Mouse (Mus musculus) forebrain, embryonic 14.5 days (tissue): ENCODE measurements at regions not wholly inside any gene's neighbourhood (a gene's known extent, or its start where the extent isn't known, plus 50 kb on each side); places are given as distances from the start of the nearest gene placed in this dataset.

Source experiments
- ATAC-seq: fragments of 200-750 bp; cut with Nextera tagmentation; 2 replicates; pipeline ENCODE4 v1.8.0; 2017; ENCODE audit warnings: mild to moderate bottlenecking, moderate library complexity
- DNase-seq: peaks from one replicate; pipeline ENCODE4 v3.0.0-alpha.2; 2015; ENCODE audit warnings: low spot score
- H3K27ac ChIP-seq: fragments of 300-500 bp; sonication (generic); 2 replicates; pipeline ENCODE4 v1.5.1; 2014; ENCODE audit warnings: low read depth, mild to moderate bottlenecking, control low read depth, low read length, moderate library complexity
- H3K27me3 ChIP-seq: fragments of 300-500 bp; sonication (generic); replicated peaks from 2 replicates; pipeline ENCODE4 v1.6.1; 2014; ENCODE audit warnings: low read length, control low read depth, mixed read lengths; ENCODE audit not compliant: control insufficient read depth, insufficient read depth
- H3K36me3 ChIP-seq: fragments of 300-500 bp; sonication (generic); 2 replicates; pipeline ENCODE4 v1.6.1; 2014; ENCODE audit warnings: low read length, control low read depth; ENCODE audit not compliant: control insufficient read depth, insufficient read depth
- H3K4me1 ChIP-seq: fragments of 300-500 bp; sonication (generic); 2 replicates; pipeline ENCODE4 v1.6.1; 2014; ENCODE audit warnings: antibody characterized with exemption, low read length, control low read depth; ENCODE audit not compliant: control insufficient read depth, insufficient read depth
- H3K4me2 ChIP-seq: fragments of 300-500 bp; sonication (generic); 2 replicates; pipeline ENCODE4 v1.6.1; 2014; ENCODE audit warnings: mild to moderate bottlenecking, control low read depth, low read length
- H3K4me3 ChIP-seq: fragments of 300-500 bp; sonication (generic); 2 replicates; pipeline ENCODE4 v1.5.1; 2014; ENCODE audit warnings: low read depth, low read length, control low read depth
- H3K9ac ChIP-seq: fragments of 300-500 bp; sonication (generic); 2 replicates; pipeline ENCODE4 v1.6.1; 2014; ENCODE audit warnings: mild to moderate bottlenecking, low read length, control low read depth, moderate library complexity
- H3K9me3 ChIP-seq: fragments of 300-500 bp; sonication (generic); replicated peaks from 2 replicates; pipeline ENCODE4 v1.6.1; 2016; ENCODE audit warnings: low read length, control low read depth, mixed read lengths; ENCODE audit not compliant: control insufficient read depth
- WGBS: fragments of 180-500 bp; shearing (Covaris S2); extraction: QIAGEN DNeasy Blood & Tissue Kit; methylation state at CpG from one replicate; pipeline ENCODE4 v1.1.7; 2014; 5-methylcytosine and 5-hydroxymethylcytosine counted together

GRCm38 (mm10) chr3:143722571-143722970 lies 482.4 kb downstream of the Lmo4 start:
- ATAC-seq (no peak), DNase-seq (peak; percentile 16)
- no peak overlapping the region for H3K4me2 ChIP-seq
- no peaks in the 10 kb centered on the region for H3K27me3 ChIP-seq
- 84% methylated on average over 2 of the region's 2 CpGs for WGBS
- H3K36me3 ChIP-seq, result no peaks in the 10 kb centered on the region
- H3K4me1 ChIP-seq, result no peaks in the 10 kb centered on the region
- H3K4me3 ChIP-seq, result no peak overlapping the region
- H3K27ac ChIP-seq, result no peak overlapping the region
- no peak overlapping the region for H3K9ac ChIP-seq
- no peaks in the 10 kb centered on the region for H3K9me3 ChIP-seq

- Histone ChIP-seq H3K4me1 (no peaks in the 10 kb centered on the region), H3K27ac (no peak overlapping the region), H3K36me3 (no peaks in the 10 kb centered on the region), H3K4me2 (no peak overlapping the region), H3K9ac (no peak overlapping the region), H3K4me3 (no peak overlapping the region), H3K9me3 (no peaks in the 10 kb centered on the region), H3K27me3 (no peaks in the 10 kb centered on the region)
- DNase-seq (no peak), ATAC-seq (no peak)
- 92% methylated on average over 3 of the region's 3 CpGs for WGBS
Observed at GRCm38 (mm10) chr3:143722082-143722481, 482.9 kb downstream of the Lmo4 start.

GRCm38 (mm10) chr3:143713183-143713582 lies 491.8 kb downstream of the Lmo4 start:
- Histone ChIP-seq H3K4me3 (no peak overlapping the region), H3K4me2 (no peak overlapping the region), H3K27ac (no peak overlapping the region), H3K36me3 (no peaks in the 10 kb centered on the region), H3K27me3 (no peaks in the 10 kb centered on the region), H3K9me3 (0 out of 2 replicates have a peak, but pooled peaks cover 4% of the 10 kb centered on the region), H3K9ac (no peak overlapping the region), H3K4me1 (no peaks in the 10 kb centered on the region)
- DNase-seq, result no peak
- 92% methylated on average over 2 of the region's 2 CpGs for WGBS
- no peak for ATAC-seq

- no peak for ATAC-seq
- no peaks in the 10 kb centered on the region for H3K36me3 ChIP-seq
- no peak overlapping the region for H3K4me3 ChIP-seq
- H3K9ac ChIP-seq, result no peak overlapping the region
- H3K4me2 ChIP-seq, result no peak overlapping the region
- no peak for DNase-seq
- no peaks in the 10 kb centered on the region for H3K27me3 ChIP-seq
- 0 out of 2 replicates have a peak, but pooled peaks cover 4% of the 10 kb centered on the region for H3K9me3 ChIP-seq
- WGBS, result 31% methylated on average over 16 of the region's 16 CpGs
- H3K4me1 ChIP-seq, result no peaks in the 10 kb centered on the region
- no peak overlapping the region for H3K27ac ChIP-seq
Observed at GRCm38 (mm10) chr3:143710805-143711469, 494.1 kb downstream of the Lmo4 start.

- no peak overlapping the region for H3K9ac ChIP-seq
- H3K4me3 ChIP-seq, result no peak overlapping the region
- DNase-seq, result no peak
- H3K4me1 ChIP-seq, result no peaks in the 10 kb centered on the region
- no peak for ATAC-seq
- no peaks in the 10 kb centered on the region for H3K36me3 ChIP-seq
- WGBS, result 85% methylated on average over 1 of the region's 1 CpGs
- no peaks in the 10 kb centered on the region for H3K9me3 ChIP-seq
- no peak overlapping the region for H3K27ac ChIP-seq
- no peaks in the 10 kb centered on the region for H3K27me3 ChIP-seq
- H3K4me2 ChIP-seq, result no peak overlapping the region
Observed at GRCm38 (mm10) chr3:143706679-143707078, 498.3 kb downstream of the Lmo4 start.

- WGBS, result 95% methylated on average over 3 of the region's 3 CpGs
- H3K9me3 ChIP-seq, result no peaks in the 10 kb centered on the region
- no peak overlapping the region for H3K9ac ChIP-seq
- no peak overlapping the region for H3K4me3 ChIP-seq
- no peaks in the 10 kb centered on the region for H3K4me1 ChIP-seq
- H3K27me3 ChIP-seq, result no peaks in the 10 kb centered on the region
- no peak overlapping the region for H3K27ac ChIP-seq
- no peak for ATAC-seq
- H3K36me3 ChIP-seq, result no peaks in the 10 kb centered on the region
- no peak for DNase-seq
- H3K4me2 ChIP-seq, result no peak overlapping the region
Observed at GRCm38 (mm10) chr3:143694817-143695216, 510.2 kb downstream of the Lmo4 start.

GRCm38 (mm10) chr3:143685742-143686141 lies 519.3 kb downstream of the Lmo4 start:
- H3K9me3 ChIP-seq, result no peaks in the 10 kb centered on the region
- H3K9ac ChIP-seq, result no peak overlapping the region
- H3K27ac ChIP-seq, result no peak overlapping the region
- H3K4me2 ChIP-seq, result no peak overlapping the region
- ATAC-seq (no peak), DNase-seq (no peak)
- H3K4me1 ChIP-seq, result no peaks in the 10 kb centered on the region
- no peak overlapping the region for H3K4me3 ChIP-seq
- H3K36me3 ChIP-seq, result no peaks in the 10 kb centered on the region
- WGBS, result 82% methylated on average over 2 of the region's 2 CpGs
- no peaks in the 10 kb centered on the region for H3K27me3 ChIP-seq

- H3K4me1 ChIP-seq, result no peaks in the 10 kb centered on the region
- H3K27ac ChIP-seq, result no peak overlapping the region
- 98% methylated on average over 3 of the region's 3 CpGs for WGBS
- H3K36me3 ChIP-seq, result no peaks in the 10 kb centered on the region
- ATAC-seq (no peak), DNase-seq (no peak)
- no peaks in the 10 kb centered on the region for H3K27me3 ChIP-seq
- no peaks in the 10 kb centered on the region for H3K9me3 ChIP-seq
- H3K4me3 ChIP-seq, result no peak overlapping the region
- H3K9ac ChIP-seq, result no peak overlapping the region
- no peak overlapping the region for H3K4me2 ChIP-seq
Observed at GRCm38 (mm10) chr3:143678186-143678585, 526.8 kb downstream of the Lmo4 start.

- Histone ChIP-seq H3K4me3 (no peak overlapping the region), H3K27me3 (no peaks in the 10 kb centered on the region), H3K36me3 (no peaks in the 10 kb centered on the region), H3K4me2 (no peak overlapping the region), H3K9ac (no peak overlapping the region), H3K9me3 (no peaks in the 10 kb centered on the region), H3K4me1 (no peaks in the 10 kb centered on the region), H3K27ac (no peak overlapping the region)
- WGBS, result 92% methylated on average over 3 of the region's 3 CpGs
- DNase-seq (no peak), ATAC-seq (no peak)
Observed at GRCm38 (mm10) chr3:143674855-143675254, 530.2 kb downstream of the Lmo4 start.
